Mouse (Mus musculus) heart, postnatal 0 days (tissue): Measurements from ENCODE around the gene Tmcc2.

Experiments used
- CTCF ChIP-seq: IDR thresholded peaks from 2 replicates; pipeline ENCODE4 v1.5.1; 2016; ENCODE audit warnings: antibody characterized with exemption, control low read depth, low read depth
- EP300 ChIP-seq: IDR thresholded peaks from 2 replicates; pipeline ENCODE4 v1.6.1; 2016; ENCODE audit warnings: antibody characterized with exemption, low read depth

- TF ChIP-seq CTCF = no peak
- TF ChIP-seq EP300 = no peak
These were observed 48.6 kb downstream of the Tmcc2 start for GRCm38 (mm10) chr1:132342518-132342917.
